ENCODE assay signal across 8 mouse cellular contexts in the genomic region with DNA sequence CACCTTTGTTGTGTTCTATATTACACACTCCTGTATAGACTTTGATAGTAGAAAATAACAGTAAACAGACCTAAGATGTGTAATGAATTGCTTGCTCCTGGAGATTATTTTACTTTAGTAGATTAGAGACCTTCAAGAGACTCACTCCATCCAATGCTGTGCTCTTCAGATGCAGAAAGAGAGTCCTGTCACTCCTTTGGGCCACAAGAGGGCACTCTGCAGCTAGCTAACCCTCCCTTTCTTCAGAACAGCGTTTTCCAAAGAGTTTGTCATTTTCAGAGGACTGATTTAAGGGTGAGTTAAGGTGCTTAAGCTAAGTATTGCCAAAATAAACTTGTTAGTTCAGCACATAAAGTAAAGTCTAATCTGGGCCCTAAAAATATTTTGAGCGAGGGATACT. TPM values are rescaled to one million over a fixed set of nuclear protein-coding genes. Genes with fewer than 3 reads are reported as not detected.
DNase-seq lines count a peak whose midpoint lies in the region; TF ChIP-seq lines count a peak whose summit lies in the region.

No protein-coding gene starts in this region.

- intact Hi-C loops in heart, postnatal 14 days (cut with DNase I): loop anchor here (5.0 kb wide), 3 partner anchors 62 to 303 kb away; no protein-coding TSS in a partner anchor

- peak; percentile 68 for TF ChIP-seq CTCF in lung, adult 2 months (IDR thresholded peaks at IDR 0.05; ENCODE audit: insufficient read depth, low read length)

- H3K4me3 ChIP-seq in lung, adult 2 months (replicated peaks; ENCODE audit: extremely low read depth, low read depth, low read length): no peak overlapping the region

- 43% methylated on average over 2 of the region's 2 CpGs for WGBS in lung, adult 2 months

- no peak for TF ChIP-seq POLR2A in lung, adult 2 months (IDR thresholded peaks at IDR 0.05; ENCODE audit: borderline replicate concordance, extremely low read depth, low read depth, low read length)

- H3K4me1 ChIP-seq in lung, adult 2 months (ENCODE audit: control insufficient read depth, insufficient read depth, low read length): peaks cover 5% of the 10 kb centered on the region

- peak; percentile 63 for DNase-seq in embryo, embryonic 10 days (ENCODE audit: low spot score)
- DNase-seq in embryo, embryonic 9.5 days (ENCODE audit: extremely low spot score): no peak
- peak; percentile 23 for DNase-seq in ovary, postnatal 14 days (ENCODE audit: low spot score)
- DNase-seq in ovary, adult 18-20 months (ENCODE audit: low spot score): no peak
- peak; percentile 60 to 66 for DNase-seq in cerebellum, adult 18-20 months
- peak; percentile 48 to 62 for DNase-seq in heart, postnatal 14 days
- DNase-seq in lung, adult 2 months: no peak
- peak; percentile 35 for DNase-seq in right cerebral cortex, postnatal 4 days

RNA-seq across cellular contexts. Expression of a gene that starts 25.0 kb away (rescaled TPM):
- total RNA-seq in heart, postnatal 14 days (2021): 100 to 1,000 TPM; 122 to 133 TPM
- polyA plus RNA-seq in lung, adult 2 months (2012; rRNA removed): 48.9 and 59.1 TPM in 2 replicates

Comparison
In these comparisons a context has a peak if more than half of its experiments do, and no peak if none do; other contexts are left out.
1. DNase-seq: peak in embryo, embryonic 10 days (single experiment), ovary, postnatal 14 days (single experiment), cerebellum, adult 18-20 months (2 of 2), heart, postnatal 14 days (2 of 2) and right cerebral cortex, postnatal 4 days (single experiment); none in embryo, embryonic 9.5 days (single experiment), ovary, adult 18-20 months (single experiment) and lung, adult 2 months (single experiment).